Mouse (Mus musculus): ENCODE data around the gene Gm364. TPM values are rescaled to one million over a fixed set of nuclear protein-coding genes. Genes with fewer than 3 reads are reported as not detected.

The Gm364 gene
- total RNA-seq, 2 experiments from 2014 or later = not detected

Other genes with a start within 250 kb of the Gm364 start
- gene Cd40lg, start 197.0 kb upstream of the Gm364 start, total RNA-seq (2021) = not detected
- 10 to 100 TPM; 36.6 to 42.6 TPM for gene Arhgef6, start 70.4 kb upstream of the Gm364 start, total RNA-seq (2021)
- 10 to 100 TPM; 22.8 to 31.9 TPM for gene Rbmx, start 16.1 kb upstream of the Gm364 start, total RNA-seq (2021)
- not detected for gene Gpr101, start 94.6 kb downstream of the Gm364 start, total RNA-seq (2021)

Data from adrenal gland, postnatal 36 days (tissue).